Mouse (Mus musculus): ENCODE data around the gene Id2.
A peak's percentile ranks its signal among the peaks of the same experiment; 100 is the strongest.

Id2 gene

DNA sequence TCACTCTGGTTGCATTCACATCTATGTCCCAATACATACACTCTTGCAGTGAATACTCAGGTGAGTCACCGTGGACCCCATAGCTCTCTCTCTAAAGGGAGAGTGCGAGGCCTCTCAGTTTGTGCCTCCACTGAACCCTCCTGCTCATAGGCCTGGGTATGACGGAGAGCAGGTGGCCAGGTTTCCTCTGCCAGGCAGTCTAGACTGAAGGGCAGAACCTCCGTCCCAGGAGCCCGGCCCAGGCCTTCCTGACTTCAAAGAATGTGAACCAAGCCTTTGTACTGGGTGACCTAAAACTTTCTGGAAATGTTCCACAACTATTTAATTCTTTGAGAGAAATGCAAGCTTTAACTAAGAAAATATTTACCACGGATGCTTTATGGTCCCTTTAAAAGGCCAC lies 7.0 kb upstream of the Id2 start:
- no peak for DNase-seq

DNA sequence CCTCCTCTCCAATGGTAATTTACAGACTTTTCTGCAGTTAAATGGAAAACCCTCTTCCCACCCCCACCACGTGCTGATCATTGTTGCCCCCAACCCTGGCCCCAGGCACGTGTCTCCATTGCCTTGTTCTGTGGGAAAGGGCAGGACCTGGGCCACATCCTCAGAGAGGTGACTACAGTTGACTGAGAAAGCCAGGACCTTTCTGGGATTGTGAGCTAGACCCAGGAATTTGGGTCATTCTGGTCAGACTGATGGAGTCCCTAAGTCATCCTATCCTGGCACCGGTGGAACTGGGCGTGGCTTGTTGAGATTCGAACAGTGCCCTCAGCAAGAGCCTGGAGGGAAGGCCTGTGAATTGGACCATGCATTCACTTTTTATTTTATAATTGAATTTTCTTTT lies 4.4 kb upstream of the Id2 start:
- DNase-seq = no peak

DNA sequence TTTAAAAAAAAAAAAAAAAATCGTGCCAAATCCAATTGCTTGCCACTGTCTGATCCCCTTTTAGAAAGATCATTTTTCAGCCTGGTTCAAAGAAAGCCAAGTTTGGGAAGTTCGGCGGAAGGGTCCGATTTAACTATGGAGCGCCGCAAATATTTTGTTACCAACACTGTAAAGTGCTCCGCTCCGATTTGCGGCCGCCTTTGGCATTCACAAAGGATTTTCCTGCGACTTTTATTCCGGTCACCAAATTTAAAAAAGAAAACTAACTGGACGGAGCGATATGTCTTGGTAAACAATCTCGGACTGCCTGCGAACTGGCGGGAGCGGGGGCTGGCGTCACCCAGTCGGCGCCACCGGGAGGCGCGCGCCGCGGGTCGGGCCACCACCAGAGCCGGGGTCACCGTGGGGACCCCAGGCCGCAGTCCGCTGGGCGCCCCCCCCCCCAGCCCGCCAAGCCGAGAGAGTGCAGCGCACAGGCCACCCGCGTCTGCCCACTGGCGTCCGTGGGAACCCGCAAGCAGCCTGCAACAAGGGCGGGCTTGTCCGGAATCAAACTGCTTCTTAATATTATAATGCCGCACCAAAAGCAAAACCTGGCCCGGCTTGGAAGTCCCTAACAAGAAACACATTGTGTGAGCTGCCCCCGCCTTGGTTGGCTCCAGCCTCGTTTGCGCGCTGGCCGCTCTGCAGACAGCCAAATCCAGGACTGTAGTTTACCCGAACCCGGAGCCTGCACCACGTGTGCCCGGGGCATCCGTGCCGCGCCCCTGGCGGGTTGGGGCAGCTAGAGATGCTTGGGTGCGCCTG lies 3.7 kb upstream of the Id2 start:
- peak; percentile 37 for DNase-seq

DNA sequence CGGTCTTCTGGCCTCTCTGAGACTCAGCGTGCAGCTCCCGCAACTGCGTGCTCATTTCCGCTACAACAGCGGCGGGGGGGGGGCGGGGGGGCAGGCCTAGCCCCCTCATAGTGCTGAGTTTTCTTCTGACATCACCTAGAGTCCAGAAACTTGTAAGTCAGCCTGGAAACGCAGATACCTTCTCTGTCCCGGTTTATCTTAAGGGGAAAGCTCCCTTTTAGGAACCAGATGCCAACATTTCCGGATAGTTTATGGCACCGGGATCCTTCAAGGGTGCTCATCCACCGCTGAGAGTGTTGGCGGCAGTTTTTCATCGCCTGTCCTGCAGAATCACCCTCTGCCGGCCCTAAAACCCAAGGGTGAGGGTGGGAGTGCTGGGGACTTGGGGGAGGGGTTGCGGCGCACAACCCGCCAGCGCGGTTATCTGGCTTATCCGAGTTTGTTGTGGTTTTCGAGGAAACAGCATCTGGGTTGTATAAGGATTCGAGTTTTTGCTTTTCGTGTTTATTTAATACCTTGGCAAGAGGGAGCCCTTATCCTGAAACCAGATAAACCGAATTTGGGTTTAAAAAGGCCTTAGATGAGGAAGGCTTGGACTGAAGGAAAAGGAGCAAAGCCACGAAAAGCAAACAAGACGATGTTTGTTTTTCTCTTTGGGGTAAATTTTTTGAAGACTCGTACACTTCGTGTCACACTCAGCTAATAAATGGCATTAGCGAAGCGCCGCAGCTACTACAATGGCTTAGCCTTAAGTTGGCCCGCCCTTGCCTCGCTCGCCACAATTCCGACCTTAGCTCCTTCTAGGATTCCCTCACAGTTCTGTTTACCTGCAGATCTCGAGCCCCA lies 2.8 kb upstream of the Id2 start:
- peak; percentile 42 for DNase-seq

DNA sequence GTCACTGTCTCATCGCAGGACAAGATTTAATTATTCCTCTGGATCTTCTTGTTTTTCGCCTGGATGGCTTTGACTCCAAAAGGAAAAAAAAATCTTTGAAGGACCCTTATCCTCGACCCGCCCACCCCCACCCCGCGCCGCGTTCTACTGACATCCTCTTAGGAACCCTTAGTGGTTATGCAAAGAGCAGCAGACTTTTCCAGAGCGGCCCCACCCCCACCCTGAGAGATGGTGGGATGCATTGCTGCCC lies 2.3 kb upstream of the Id2 start:
- DNase-seq = peak; percentile 69

DNA sequence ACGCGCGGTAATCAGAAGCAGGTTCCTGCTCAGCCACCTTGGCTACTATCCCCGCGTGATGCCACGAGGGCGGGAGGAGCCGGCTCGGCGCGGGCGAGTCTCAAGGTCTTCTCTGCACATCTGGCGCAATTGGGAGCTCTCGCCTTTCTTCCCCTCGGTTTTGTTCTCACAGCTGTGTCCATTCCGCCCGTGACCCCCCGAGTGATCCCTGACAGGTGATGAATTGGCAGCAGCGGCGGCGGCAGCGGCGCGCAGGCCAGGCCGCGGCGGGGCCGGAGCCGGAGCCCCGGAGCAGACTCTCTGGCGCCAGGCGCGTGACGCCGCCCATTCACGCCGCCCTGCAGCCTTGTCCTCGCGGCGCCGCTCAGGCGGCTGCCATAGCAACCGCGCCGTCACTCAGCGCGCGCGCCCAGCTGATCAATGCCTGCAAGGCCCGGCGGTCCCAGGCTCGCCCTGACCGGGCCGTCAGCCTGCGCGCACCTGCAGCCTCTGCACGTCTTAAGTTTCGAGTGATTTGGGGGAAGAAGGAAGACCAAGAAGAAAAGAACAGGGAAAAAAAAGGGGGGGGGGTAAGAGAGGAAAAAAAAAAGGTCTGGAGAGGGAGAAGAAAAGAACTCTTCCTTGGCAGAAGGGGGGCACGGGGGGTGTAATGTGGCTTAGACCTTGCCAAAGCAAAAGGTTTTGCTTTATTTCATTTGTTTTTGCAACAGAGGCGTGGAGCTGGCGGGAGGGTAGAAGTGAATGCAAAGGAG lies 1.8 kb upstream of the Id2 start:
- DNase-seq = peak; percentile 84

GRCm38 (mm10) chr12:25098161-25098550 lies 1.2 kb upstream of the Id2 start:
- no peak for DNase-seq

GRCm38 (mm10) chr12:25097210-25098160 lies 545 bp upstream of the Id2 start:
- peak; percentile 51 for DNase-seq

GRCm38 (mm10) chr12:25096640-25097051 lies 294 bp downstream of the Id2 start:
- DNase-seq = no peak

- peak; percentile 88 for DNase-seq
Measured at GRCm38 (mm10) chr12:25095974-25096639, 833 bp downstream of the Id2 start.

GRCm38 (mm10) chr12:25095538-25095937 lies 1.4 kb downstream of the Id2 start:
- no peak for DNase-seq

- DNase-seq = no peak
Measured at GRCm38 (mm10) chr12:25094621-25095521, 2.1 kb downstream of the Id2 start.

DNA sequence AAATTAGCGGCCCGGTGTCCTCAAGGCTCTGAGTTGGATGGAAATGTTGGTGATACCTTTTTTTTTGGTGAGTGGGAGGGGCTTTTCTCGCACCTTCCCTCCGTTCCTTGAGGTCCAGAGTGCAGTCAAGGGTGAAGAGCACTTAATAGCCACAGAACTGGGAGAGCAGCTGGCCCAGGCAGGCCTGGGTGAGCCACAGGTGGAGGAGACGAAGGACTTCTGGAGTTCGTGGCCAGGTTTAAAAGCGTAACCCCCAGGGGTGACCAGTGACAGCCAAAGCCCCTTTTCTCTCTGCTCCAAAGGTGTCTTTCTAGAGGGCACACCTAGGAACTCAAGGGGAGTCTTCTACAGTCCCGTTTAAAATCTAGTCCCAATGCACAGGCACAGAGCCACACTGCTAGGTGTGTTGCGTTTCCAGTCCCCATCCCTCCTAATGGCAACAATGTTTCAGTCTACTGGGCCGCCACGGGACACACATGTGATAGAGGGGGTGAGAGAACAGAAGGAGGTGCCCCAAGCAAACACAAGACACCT lies 3.6 kb downstream of the Id2 start:
- no peak for DNase-seq

DNA sequence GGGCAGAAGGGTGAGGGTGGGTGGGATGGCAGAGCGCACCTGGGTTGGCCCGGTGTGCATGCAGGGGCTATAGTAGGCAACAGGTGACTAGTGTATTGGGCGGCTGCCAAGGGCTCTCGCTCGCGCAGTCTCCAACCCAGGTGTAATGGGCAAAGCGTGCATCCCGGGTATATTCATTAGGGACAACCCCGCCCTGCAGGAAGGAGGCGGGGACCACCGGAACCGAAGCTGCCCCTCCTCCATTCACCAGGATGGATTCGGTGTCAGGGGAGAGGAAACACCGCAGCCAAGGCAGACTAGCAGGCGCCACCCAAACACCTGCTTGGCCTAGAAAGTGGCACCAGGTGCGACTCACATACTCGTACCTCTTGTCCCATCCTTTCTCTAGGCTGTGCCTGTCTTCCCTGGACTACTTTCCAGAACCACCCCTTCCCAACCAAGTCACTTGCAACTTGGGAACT lies 4.2 kb downstream of the Id2 start:
- DNase-seq = peak; percentile 56

GRCm38 (mm10) chr12:25092027-25092704 lies 4.8 kb downstream of the Id2 start:
- peak; percentile 76 for DNase-seq

DNA sequence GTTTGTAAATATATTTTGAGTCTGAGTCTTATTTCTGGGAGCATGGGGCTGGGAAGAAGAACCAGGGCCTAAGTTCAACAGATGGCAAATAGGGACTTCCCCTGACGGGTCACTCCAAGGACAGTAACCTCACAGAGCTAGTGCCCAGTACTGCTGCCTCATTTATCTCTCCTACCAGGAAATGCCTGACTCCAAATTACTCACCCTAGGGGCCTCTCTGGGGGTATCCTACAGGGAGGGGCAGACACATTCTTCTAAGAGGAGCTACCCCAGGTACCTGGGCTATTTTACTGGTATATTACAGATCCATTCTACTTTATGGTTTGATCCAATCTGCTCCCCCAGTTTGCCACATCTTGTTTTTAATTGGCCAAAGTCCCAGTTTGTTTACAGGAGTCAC lies 7.5 kb downstream of the Id2 start:
- DNase-seq = no peak

DNA sequence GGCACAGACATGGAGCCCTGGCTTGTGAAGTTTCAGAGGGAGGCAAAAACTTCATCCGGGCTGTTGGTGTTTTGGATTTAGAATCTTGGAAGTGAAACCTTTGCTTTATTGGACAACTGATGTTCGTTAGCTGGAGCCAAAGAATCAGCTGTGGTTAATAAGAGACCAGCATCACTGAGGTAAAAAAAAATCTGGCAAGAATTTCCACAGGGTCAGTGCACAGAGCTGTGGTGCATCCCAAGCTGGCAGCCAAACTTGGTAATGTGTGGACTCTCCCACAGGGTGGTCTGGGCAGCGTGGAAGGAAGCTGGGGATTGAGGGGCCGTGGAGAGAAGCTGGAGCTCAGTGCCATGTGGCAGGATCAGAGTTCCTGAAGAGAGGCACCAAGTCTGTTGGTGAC lies 10.0 kb downstream of the Id2 start:
- no peak for DNase-seq

DNA sequence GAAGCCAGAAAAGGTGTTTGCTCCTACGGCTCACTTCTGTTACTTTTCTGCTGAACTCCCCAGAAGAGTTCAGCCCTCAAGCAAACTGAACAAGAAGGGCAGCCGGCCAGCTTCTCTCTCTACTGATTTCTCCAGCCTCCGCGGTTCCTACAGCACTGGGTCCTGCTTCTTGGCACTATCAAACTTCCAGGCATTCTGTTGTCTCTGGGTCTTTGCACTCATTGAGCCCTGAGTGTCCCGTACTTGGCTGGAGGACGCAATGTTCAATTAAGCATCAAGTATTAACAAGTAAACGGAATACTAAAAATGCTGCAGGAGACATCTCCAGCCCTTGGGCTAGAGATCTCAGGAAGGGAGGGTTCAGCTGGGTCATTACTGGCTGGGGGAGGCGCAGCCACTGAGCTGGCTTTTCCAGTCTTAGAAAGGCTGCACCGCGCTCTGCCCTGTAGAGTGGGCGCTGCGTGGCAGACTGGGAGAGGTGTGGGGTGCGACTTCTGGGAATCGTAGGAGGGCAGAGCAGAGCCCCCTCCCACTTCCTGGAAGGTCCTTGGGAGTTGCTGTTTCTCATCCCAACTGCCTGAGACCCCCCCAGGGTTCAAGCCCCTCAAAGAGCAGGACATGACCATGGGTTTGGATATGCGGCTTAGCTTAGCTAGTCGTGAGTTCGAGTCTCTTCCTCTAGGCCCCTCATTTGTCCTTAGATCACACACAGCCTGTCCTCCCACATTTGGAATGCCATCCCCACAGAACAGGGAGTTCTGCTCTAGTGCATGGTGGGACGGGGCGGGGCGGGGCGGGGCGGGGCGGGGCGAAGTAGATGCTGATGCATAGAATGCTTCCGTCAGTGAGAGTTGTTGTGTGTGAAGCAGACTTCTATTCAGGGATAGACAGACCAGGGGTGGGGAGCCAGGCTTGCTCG lies 13.4 kb downstream of the Id2 start:
- DNase-seq = no peak

DNA sequence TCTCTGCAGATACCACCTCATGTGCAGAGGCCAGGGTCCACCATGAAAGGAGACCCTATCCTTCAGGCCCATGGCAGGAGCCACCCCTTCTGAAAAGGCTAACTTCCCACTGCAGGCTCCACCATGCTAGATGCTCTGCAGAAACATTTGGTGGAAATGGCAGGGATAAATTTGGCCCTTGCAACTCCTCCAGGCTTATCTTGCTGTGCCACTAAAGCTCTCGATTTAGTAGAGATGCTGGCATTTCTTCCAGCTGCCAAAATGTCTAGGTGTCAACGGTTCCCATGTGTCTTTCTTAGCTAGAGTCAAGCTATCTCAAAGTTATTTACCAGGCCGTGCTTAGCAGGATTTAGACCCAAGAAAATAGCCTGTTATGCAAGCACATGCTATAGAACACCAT lies 22.6 kb downstream of the Id2 start:
- no peak for DNase-seq
